ENCODE assay signal across 20 mouse cellular contexts in the genomic region with DNA sequence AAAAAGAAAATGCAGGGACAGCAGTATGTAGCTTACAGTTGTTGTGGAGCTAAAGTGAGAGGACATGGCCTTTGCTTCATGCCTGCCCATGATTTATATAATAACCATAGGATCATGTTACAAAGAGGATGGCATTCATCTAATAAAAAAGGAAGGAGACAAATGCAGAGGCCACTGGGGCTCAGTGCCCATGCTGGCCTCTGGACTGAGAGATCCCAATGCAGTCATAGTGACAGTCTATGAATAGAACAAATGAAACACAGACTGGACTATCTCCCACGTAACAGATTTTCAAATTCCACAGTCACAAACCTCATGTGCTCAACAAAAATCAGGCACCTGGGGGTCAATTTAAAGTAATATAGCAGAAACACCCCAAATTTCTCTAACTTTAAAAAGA.
DNase-seq lines count a peak whose midpoint lies in the region; ATAC-seq and TF ChIP-seq lines count a peak whose summit lies in the region.
"Had no signal": no experiment of that assay in that cellular context is flagged by ENCODE, and none has a peak within 500 bp of the region (broad histone marks: within the 10 kb centered on the region; RNA-seq: fewer than 3 reads in every experiment).

No protein-coding gene starts in this region.

- H3K27ac ChIP-seq in forebrain, embryonic 10.5 days: peak overlapping the region; percentile 65; the same call in 1 of the 2 replicates
- H3K27ac ChIP-seq in forebrain, postnatal 0 days (ENCODE audit: low read depth, low read length): no peak overlapping the region
- H3K27ac ChIP-seq in heart, embryonic 11.5 days (ENCODE audit: low read depth, low read length): peak overlapping the region; percentile 64
- 0 out of 2 replicates have a peak overlapping the region, but pooled peaks have one; percentile 6 for H3K27ac ChIP-seq in limb, embryonic 13.5 days
- no peak overlapping the region for H3K27ac ChIP-seq in limb, embryonic 10.5 days
- H3K27ac ChIP-seq: embryonic facial prominence, embryonic 12.5 days; hindbrain, embryonic 14.5 days; intestine, embryonic 15.5 days; liver, embryonic 12.5 days; neural tube, embryonic 13.5 days had no signal

- H3K9ac ChIP-seq in forebrain, postnatal 0 days: no peak overlapping the region
- H3K9ac ChIP-seq in heart, embryonic 11.5 days (ENCODE audit: low read depth, low read length): peak overlapping the region; percentile 22; the same call in 1 of the 2 replicates
- H3K9ac ChIP-seq in limb, embryonic 13.5 days: no peak overlapping the region
- H3K9ac ChIP-seq: embryonic facial prominence, embryonic 12.5 days; hindbrain, embryonic 14.5 days; intestine, embryonic 15.5 days; liver, embryonic 12.5 days; neural tube, embryonic 13.5 days had no signal

- H3K27me3 ChIP-seq in forebrain, embryonic 10.5 days (ENCODE audit: poor library complexity, severe bottlenecking): no peaks in the 10 kb centered on the region
- H3K27me3 ChIP-seq in forebrain, postnatal 0 days (ENCODE audit: insufficient read depth, low read length): no peaks in the 10 kb centered on the region
- H3K27me3 ChIP-seq in heart, embryonic 11.5 days (ENCODE audit: control insufficient read depth, insufficient read depth, low read length): no peaks in the 10 kb centered on the region
- no peaks in the 10 kb centered on the region for H3K27me3 ChIP-seq in limb, embryonic 13.5 days
- H3K27me3 ChIP-seq in limb, embryonic 10.5 days (ENCODE audit: low read depth, poor library complexity, severe bottlenecking): no peaks in the 10 kb centered on the region
- no peaks in the 10 kb centered on the region for H3K27me3 ChIP-seq in myocyte (ENCODE audit: control insufficient read depth, insufficient read depth, insufficient read length)
- H3K27me3 ChIP-seq: embryonic facial prominence, embryonic 12.5 days; intestine, embryonic 15.5 days; liver, embryonic 12.5 days; neural tube, embryonic 13.5 days; Patski had no signal

- WGBS in forebrain, embryonic 10.5 days: 56% methylated on average over 1 of the region's 1 CpGs
- 38% methylated on average over 1 of the region's 1 CpGs for WGBS in forebrain, postnatal 0 days
- WGBS in heart, embryonic 11.5 days (ENCODE audit: insufficient replicate concordance): 48% methylated on average over 1 of the region's 1 CpGs
- 55% methylated on average over 1 of the region's 1 CpGs for WGBS in limb, embryonic 13.5 days
- WGBS in limb, embryonic 10.5 days: 67% methylated on average over 1 of the region's 1 CpGs

- peaks cover 75% of the 10 kb centered on the region for H3K4me1 ChIP-seq in forebrain, embryonic 10.5 days
- no peaks in the 10 kb centered on the region for H3K4me1 ChIP-seq in forebrain, postnatal 0 days (ENCODE audit: insufficient read depth)
- peaks cover 22% of the 10 kb centered on the region for H3K4me1 ChIP-seq in heart, embryonic 11.5 days (ENCODE audit: control insufficient read depth, insufficient read depth, low read length)
- H3K4me1 ChIP-seq in limb, embryonic 13.5 days: peaks cover 43% of the 10 kb centered on the region
- H3K4me1 ChIP-seq in limb, embryonic 10.5 days: peaks cover 32% of the 10 kb centered on the region
- H3K4me1 ChIP-seq: intestine, embryonic 15.5 days had no signal

- H3K36me3 ChIP-seq in forebrain, embryonic 10.5 days (replicated peaks): peaks cover 20% of the 10 kb centered on the region
- peaks cover 2% of the 10 kb centered on the region; the same call in 1 of the 2 replicates for H3K36me3 ChIP-seq in forebrain, postnatal 0 days (ENCODE audit: insufficient read depth)
- H3K36me3 ChIP-seq in heart, embryonic 11.5 days (ENCODE audit: control insufficient read depth, insufficient read depth, low read length): no peaks in the 10 kb centered on the region
- 0 out of 2 replicates have a peak, but pooled peaks cover 7% of the 10 kb centered on the region for H3K36me3 ChIP-seq in limb, embryonic 13.5 days
- peaks cover 25% of the 10 kb centered on the region for H3K36me3 ChIP-seq in limb, embryonic 10.5 days
- no peaks in the 10 kb centered on the region for H3K36me3 ChIP-seq in myocyte (ENCODE audit: control insufficient read depth, insufficient read depth)
- H3K36me3 ChIP-seq: intestine, embryonic 15.5 days had no signal

- no peak overlapping the region for H3K4me2 ChIP-seq in forebrain, postnatal 0 days (ENCODE audit: low read depth)
- no peak overlapping the region for H3K4me2 ChIP-seq in heart, embryonic 11.5 days
- no peak overlapping the region for H3K4me2 ChIP-seq in limb, embryonic 13.5 days (replicated peaks)
- peak overlapping the region; percentile 8 for H3K4me2 ChIP-seq in myocyte (ENCODE audit: low read depth)
- H3K4me2 ChIP-seq: embryonic facial prominence, embryonic 12.5 days; hindbrain, embryonic 14.5 days; intestine, embryonic 15.5 days; liver, embryonic 12.5 days; neural tube, embryonic 13.5 days had no signal

- TF ChIP-seq CTCF in forebrain, postnatal 0 days (IDR thresholded peaks at IDR 0.05; ENCODE audit: low read depth): no peak

- no peaks in the 10 kb centered on the region for H3K9me3 ChIP-seq in forebrain, embryonic 10.5 days
- H3K9me3 ChIP-seq in forebrain, postnatal 0 days (ENCODE audit: low read length): no peaks in the 10 kb centered on the region
- no peaks in the 10 kb centered on the region for H3K9me3 ChIP-seq in heart, embryonic 11.5 days (replicated peaks; ENCODE audit: control insufficient read depth, low read length)
- no peaks in the 10 kb centered on the region for H3K9me3 ChIP-seq in limb, embryonic 13.5 days
- H3K9me3 ChIP-seq in limb, embryonic 10.5 days (replicated peaks): no peaks in the 10 kb centered on the region
- H3K9me3 ChIP-seq: embryonic facial prominence, embryonic 12.5 days; intestine, embryonic 15.5 days; liver, embryonic 12.5 days; neural tube, embryonic 13.5 days had no signal

- H3ac ChIP-seq in myocyte (ENCODE audit: control insufficient read depth, insufficient read length): no peak overlapping the region

- no peak for ATAC-seq in forebrain, postnatal 0 days
- no peak for ATAC-seq in heart, embryonic 11.5 days (replicated peaks; ENCODE audit: insufficient number of reproducible peaks, low FRiP score, low TSS enrichment)
- ATAC-seq in limb, embryonic 13.5 days (ENCODE audit: low FRiP score, low read depth): 0 out of 2 replicates have a peak, but pooled peaks have one; percentile 11
- ATAC-seq: CD4-positive, CD25-positive, alpha-beta regulatory T cell, adult 4 months; intestine, embryonic 15.5 days; liver, embryonic 12.5 days; Patski had no signal

- no peak overlapping the region for H3K4me3 ChIP-seq in forebrain, embryonic 10.5 days
- no peak overlapping the region for H3K4me3 ChIP-seq in forebrain, postnatal 0 days (ENCODE audit: low read depth, low read length)
- no peak overlapping the region for H3K4me3 ChIP-seq in heart, embryonic 11.5 days (ENCODE audit: low read depth, low read length)
- no peak overlapping the region for H3K4me3 ChIP-seq in limb, embryonic 13.5 days
- H3K4me3 ChIP-seq in limb, embryonic 10.5 days: no peak overlapping the region
- no peak overlapping the region for H3K4me3 ChIP-seq in myocyte
- H3K4me3 ChIP-seq: embryonic facial prominence, embryonic 12.5 days; intestine, embryonic 15.5 days; liver, embryonic 12.5 days; neural tube, embryonic 13.5 days had no signal

- no peak for DNase-seq in forebrain, embryonic 10.5 days (ENCODE audit: extremely low spot score, low spot score)
- no peak for DNase-seq in forebrain, postnatal 0 days
- no peak for DNase-seq in heart, postnatal 10 days
- no peak for DNase-seq in limb, embryonic 10.5 days (ENCODE audit: low spot score)
- DNase-seq: adrenal gland, adult 8-10 months; cerebellum, adult 9-10 months; gastrocnemius, postnatal 14 days; kidney, postnatal 36 days; lung, adult 2 months; thymus, postnatal 25 days had no signal

- no peaks in the 10 kb centered on the region for H3K79me2 ChIP-seq in myocyte (ENCODE audit: control insufficient read depth, insufficient read depth)

- intact Hi-C loops in heart, postnatal 10 days (cut with DNase I): no loop called here

- TF ChIP-seq POLR2A in myocyte (IDR thresholded peaks at IDR 0.05; ENCODE audit: insufficient read length, low read depth): no peak

TF ChIP-seq in myocyte, 11 proteins besides CTCF, POLR2A, EP300 and RAD21:
- TF ChIP-seq MYOD1 (IDR thresholded peaks at IDR 0.05; ENCODE audit: control insufficient read depth in 1 of 3, insufficient read length in 2 of 3, low read depth in 2 of 3) (no peak), MYOG (IDR thresholded peaks at IDR 0.05; ENCODE audit: control insufficient read depth in 1 of 3, insufficient read depth in 1 of 3, insufficient read length in 2 of 3, low read depth in 2 of 3) (peak in 1 of 3 experiments; percentile 47), TCF12 (IDR thresholded peaks at IDR 0.05; ENCODE audit: insufficient read depth, poor library complexity, severe bottlenecking) (no peak), USF1 (IDR thresholded peaks at IDR 0.05; ENCODE audit: low read depth) (no peak)

Comparison
In these comparisons a context has a peak if more than half of its experiments do, and no peak if none do; other contexts are left out.
1. H3K27ac ChIP-seq: peak in forebrain, embryonic 10.5 days (single experiment), heart, embryonic 11.5 days (single experiment) and limb, embryonic 13.5 days (single experiment); none in forebrain, postnatal 0 days (single experiment) and limb, embryonic 10.5 days (single experiment).